Mouse (Mus musculus): ENCODE measurements at regions not wholly inside any gene's neighbourhood (a gene's known extent, or its start where the extent isn't known, plus 50 kb on each side); places are given as distances from the start of the nearest gene placed in this dataset.

- TF ChIP-seq TBP (IDR thresholded peaks at IDR 0.05; ENCODE audit: low read depth, low read length) (no peak), CHD1 (IDR thresholded peaks at IDR 0.05; ENCODE audit: low read depth, low read length) (no peak), RCOR1 (IDR thresholded peaks at IDR 0.05; ENCODE audit: low read depth, low read length) (no peak), CTCF (IDR thresholded peaks at IDR 0.05 in 2 of 3, conservative IDR thresholded peaks at IDR 0.05 in 1 of 3; ENCODE audit: control insufficient read depth in 1 of 3, insufficient read depth in 1 of 3, low read depth in 2 of 3, low read length in 3 of 3, poor library complexity in 1 of 3, severe bottlenecking in 1 of 3) (no peak), EP300 (IDR thresholded peaks at IDR 0.05; ENCODE audit: low read depth in 1 of 2, low read length in 2 of 2) (no peak)
Observed at GRCm38 (mm10) chr12:91963239-91963638, 114.3 kb upstream of the Sel1l start.
